Mouse (Mus musculus): ENCODE results near the gene Kif18a. TPM values are rescaled to one million over a fixed set of nuclear protein-coding genes. Genes with fewer than 3 reads are reported as not detected.

Kif18a gene
- polyA plus RNA-seq, 1 experiment: 0.48 TPM

- Histone ChIP-seq H3K4me3 (ENCODE audit: extremely low read depth, insufficient read depth, insufficient read length) (no peak overlapping the region), H3K4me1 (ENCODE audit: control insufficient read depth, insufficient read depth, insufficient read length) (no peaks in the 10 kb centered on the region), H3K36me3 (ENCODE audit: control insufficient read depth, insufficient read depth, low read length) (no peaks in the 10 kb centered on the region), H3K27ac (ENCODE audit: insufficient read depth, low read length) (no peak overlapping the region), H3K27me3 (ENCODE audit: control insufficient read depth, insufficient read depth, low read length) (no peaks in the 10 kb centered on the region)
- DNase-seq (ENCODE audit: low read depth in 1 of 2, low spot score in 2 of 2): no peak
- WGBS: 73% methylated on average over 1 of the region's 1 CpGs
- TF ChIP-seq CTCF (IDR thresholded peaks at IDR 0.05; ENCODE audit: extremely low read depth, insufficient read depth, insufficient read length, insufficient replicate concordance) (no peak), POLR2A (IDR thresholded peaks at IDR 0.05; ENCODE audit: low read depth, low read length) (no peak)
These were observed 109.4 kb downstream of the Kif18a start for GRCm38 (mm10) chr2:109389977-109390376.

Other genes with a start within 250 kb of the Kif18a start
- 1.2 and 1.4 TPM in 2 replicates for gene Mettl15, start within 50 bp of the Kif18a start, polyA plus RNA-seq (2012; rRNA removed)